Mouse (Mus musculus) hindbrain, embryonic 11.5 days (tissue): ENCODE measurements at regions not wholly inside any gene's neighbourhood (a gene's known extent, or its start where the extent isn't known, plus 50 kb on each side); places are given as distances from the start of the nearest gene placed in this dataset.

ENCODE experiments used
- ATAC-seq: fragments of 200-750 bp; cut with Nextera tagmentation; 2 replicates; pipeline ENCODE4 v1.8.0; 2017; ENCODE audit warnings: mild to moderate bottlenecking, moderate TSS enrichment, moderate library complexity; ENCODE audit not compliant: low FRiP score
- DNase-seq: peaks from one replicate; pipeline ENCODE4 v3.0.0-alpha.2; 2015; ENCODE audit warnings: low spot score
- H3K27ac ChIP-seq: fragments of 300-500 bp; sonication (generic); 2 replicates; pipeline ENCODE4 v1.5.1; 2014; ENCODE audit warnings: mild to moderate bottlenecking, low read depth, low read length
- H3K27me3 ChIP-seq: fragments of 300-500 bp; sonication (generic); 2 replicates; pipeline ENCODE4 v1.6.1; 2014; ENCODE audit warnings: mild to moderate bottlenecking, low read length, moderate library complexity, mixed read lengths; ENCODE audit not compliant: control insufficient read depth, insufficient read depth
- H3K36me3 ChIP-seq: fragments of 300-500 bp; sonication (generic); 2 replicates; pipeline ENCODE4 v1.6.1; 2014; ENCODE audit warnings: mild to moderate bottlenecking, low read length, moderate library complexity, mixed read lengths; ENCODE audit not compliant: control insufficient read depth, insufficient read depth
- H3K4me1 ChIP-seq: fragments of 300-500 bp; sonication (generic); replicated peaks from 2 replicates; pipeline ENCODE4 v1.6.1; 2014; ENCODE audit warnings: low read length, mixed read lengths; ENCODE audit not compliant: control insufficient read depth, insufficient read depth
- H3K4me2 ChIP-seq: fragments of 300-500 bp; sonication (generic); replicated peaks from 2 replicates; pipeline ENCODE4 v1.6.1; 2014; ENCODE audit warnings: mild to moderate bottlenecking, low read depth, low read length
- H3K4me3 ChIP-seq: fragments of 300-500 bp; sonication (generic); 2 replicates; pipeline ENCODE4 v1.5.1; 2014; ENCODE audit warnings: low read depth, low read length
- H3K9ac ChIP-seq: fragments of 300-500 bp; sonication (generic); 2 replicates; pipeline ENCODE4 v1.6.1; 2014; ENCODE audit warnings: low read depth, low read length
- H3K9me3 ChIP-seq: fragments of 300-500 bp; sonication (generic); 2 replicates; pipeline ENCODE4 v1.6.1; 2016; ENCODE audit warnings: low read length; ENCODE audit not compliant: control insufficient read depth
- WGBS: fragments of 180-500 bp; shearing (Covaris S2); extraction: QIAGEN DNeasy Blood & Tissue Kit; methylation state at CpG from one replicate; pipeline ENCODE4 v1.1.7; 2014; 5-methylcytosine and 5-hydroxymethylcytosine counted together

- Histone ChIP-seq H3K4me3 (no peak overlapping the region), H3K4me2 (no peak overlapping the region), H3K9me3 (no peaks in the 10 kb centered on the region), H3K9ac (no peak overlapping the region), H3K27me3 (no peaks in the 10 kb centered on the region), H3K4me1 (no peaks in the 10 kb centered on the region), H3K27ac (no peak overlapping the region), H3K36me3 (no peaks in the 10 kb centered on the region)
- ATAC-seq (no peak), DNase-seq (no peak)
- 88% methylated on average over 3 of the region's 3 CpGs for WGBS
These were observed 161.9 kb upstream of the Hs3st3a1 start for GRCm38 (mm10) chr11:64273214-64273613.

- no peak for DNase-seq
- no peak overlapping the region for H3K9ac ChIP-seq
- no peak for ATAC-seq
- no peak overlapping the region for H3K4me2 ChIP-seq
- 81% methylated on average over 4 of the region's 4 CpGs for WGBS
- H3K36me3 ChIP-seq, result no peaks in the 10 kb centered on the region
- H3K27ac ChIP-seq, result no peak overlapping the region
- no peaks in the 10 kb centered on the region for H3K27me3 ChIP-seq
- no peaks in the 10 kb centered on the region for H3K9me3 ChIP-seq
- H3K4me1 ChIP-seq, result no peaks in the 10 kb centered on the region
- H3K4me3 ChIP-seq, result no peak overlapping the region
These were observed 167.0 kb upstream of the Hs3st3a1 start for GRCm38 (mm10) chr11:64268121-64268520.

- no peak overlapping the region for H3K9ac ChIP-seq
- no peak overlapping the region for H3K27ac ChIP-seq
- no peaks in the 10 kb centered on the region for H3K4me1 ChIP-seq
- H3K9me3 ChIP-seq, result no peaks in the 10 kb centered on the region
- no peak for ATAC-seq
- H3K27me3 ChIP-seq, result no peaks in the 10 kb centered on the region
- WGBS, result 83% methylated on average over 5 of the region's 5 CpGs
- H3K4me2 ChIP-seq, result no peak overlapping the region
- DNase-seq, result no peak
- H3K4me3 ChIP-seq, result no peak overlapping the region
- H3K36me3 ChIP-seq, result no peaks in the 10 kb centered on the region
These were observed 167.6 kb upstream of the Hs3st3a1 start for GRCm38 (mm10) chr11:64267547-64267946.

- DNase-seq, result no peak
- no peak overlapping the region for H3K4me2 ChIP-seq
- WGBS, result 87% methylated on average over 7 of the region's 7 CpGs
- no peak overlapping the region for H3K27ac ChIP-seq
- H3K4me3 ChIP-seq, result no peak overlapping the region
- no peak overlapping the region for H3K9ac ChIP-seq
- no peaks in the 10 kb centered on the region for H3K36me3 ChIP-seq
- no peak for ATAC-seq
- H3K9me3 ChIP-seq, result no peaks in the 10 kb centered on the region
- no peaks in the 10 kb centered on the region for H3K27me3 ChIP-seq
- H3K4me1 ChIP-seq, result no peaks in the 10 kb centered on the region
These were observed 174.5 kb upstream of the Cox10 start for GRCm38 (mm10) chr11:64253517-64254385.

- no peak overlapping the region for H3K27ac ChIP-seq
- H3K9ac ChIP-seq, result no peak overlapping the region
- no peaks in the 10 kb centered on the region for H3K27me3 ChIP-seq
- no peaks in the 10 kb centered on the region for H3K4me1 ChIP-seq
- no peaks in the 10 kb centered on the region for H3K36me3 ChIP-seq
- no peaks in the 10 kb centered on the region for H3K9me3 ChIP-seq
- H3K4me3 ChIP-seq, result no peak overlapping the region
- ATAC-seq, result no peak
- DNase-seq, result no peak
- no peak overlapping the region for H3K4me2 ChIP-seq
- 82% methylated on average over 4 of the region's 4 CpGs for WGBS
These were observed 157.6 kb upstream of the Cox10 start for GRCm38 (mm10) chr11:64236873-64237272.

- Histone ChIP-seq H3K4me1 (no peaks in the 10 kb centered on the region), H3K4me2 (no peak overlapping the region), H3K27me3 (no peaks in the 10 kb centered on the region), H3K9me3 (no peaks in the 10 kb centered on the region), H3K9ac (no peak overlapping the region), H3K4me3 (no peak overlapping the region), H3K27ac (no peak overlapping the region), H3K36me3 (no peaks in the 10 kb centered on the region)
- DNase-seq (no peak), ATAC-seq (no peak)
- WGBS, result 83% methylated on average over 4 of the region's 4 CpGs
These were observed 150.8 kb upstream of the Cox10 start for GRCm38 (mm10) chr11:64230071-64230470.

GRCm38 (mm10) chr11:64220888-64221287 is 141.6 kb upstream of the Cox10 start:
- Histone ChIP-seq H3K4me3 (no peak overlapping the region), H3K27me3 (no peaks in the 10 kb centered on the region), H3K9ac (no peak overlapping the region), H3K4me1 (no peaks in the 10 kb centered on the region), H3K36me3 (no peaks in the 10 kb centered on the region), H3K27ac (no peak overlapping the region), H3K9me3 (no peaks in the 10 kb centered on the region), H3K4me2 (no peak overlapping the region)
- DNase-seq (no peak), ATAC-seq (no peak)
- WGBS, result 87% methylated on average over 4 of the region's 4 CpGs

- ATAC-seq (no peak), DNase-seq (no peak)
- H3K27me3 ChIP-seq, result no peaks in the 10 kb centered on the region
- no peaks in the 10 kb centered on the region for H3K4me1 ChIP-seq
- WGBS, result 64% methylated on average over 2 of the region's 2 CpGs
- H3K27ac ChIP-seq, result no peak overlapping the region
- no peak overlapping the region for H3K9ac ChIP-seq
- no peak overlapping the region for H3K4me3 ChIP-seq
- H3K9me3 ChIP-seq, result no peaks in the 10 kb centered on the region
- H3K4me2 ChIP-seq, result no peak overlapping the region
- H3K36me3 ChIP-seq, result no peaks in the 10 kb centered on the region
These were observed 137.9 kb upstream of the Cox10 start for GRCm38 (mm10) chr11:64217181-64217580.

- no peak overlapping the region for H3K9ac ChIP-seq
- H3K27me3 ChIP-seq, result no peaks in the 10 kb centered on the region
- ATAC-seq (no peak), DNase-seq (no peak)
- H3K36me3 ChIP-seq, result no peaks in the 10 kb centered on the region
- no peak overlapping the region for H3K4me3 ChIP-seq
- H3K27ac ChIP-seq, result no peak overlapping the region
- H3K9me3 ChIP-seq, result no peaks in the 10 kb centered on the region
- no peak overlapping the region for H3K4me2 ChIP-seq
- no peaks in the 10 kb centered on the region for H3K4me1 ChIP-seq
- 61% methylated on average over 3 of the region's 3 CpGs for WGBS
These were observed 131.6 kb upstream of the Cox10 start for GRCm38 (mm10) chr11:64210916-64211315.
